Mouse (Mus musculus): ENCODE data around the gene Slc2a13.

DNA sequence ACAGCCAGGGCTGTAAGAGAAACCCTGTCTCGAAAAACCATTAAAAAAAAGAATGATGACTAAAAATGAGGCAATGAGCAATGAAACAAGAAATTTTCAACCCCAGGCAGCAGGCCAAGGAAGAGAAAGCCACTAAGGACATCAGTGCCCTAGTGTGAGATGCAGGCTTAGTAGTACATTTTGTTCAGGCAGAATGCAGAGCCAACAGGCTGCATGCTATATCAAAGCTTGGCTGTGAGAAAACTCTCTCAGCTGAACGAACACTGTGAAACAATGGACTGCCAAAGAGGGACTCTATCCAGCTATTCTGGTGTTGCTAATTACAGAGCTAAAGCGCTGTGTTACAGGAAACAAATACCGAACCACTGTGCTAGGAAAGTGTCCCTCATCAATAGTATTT lies 256.1 kb downstream of the Slc2a13 start:
- TF ChIP-seq GATA1 (IDR thresholded peaks at IDR 0.05; ENCODE audit: borderline replicate concordance, low read length) (no peak), FLI1 (IDR thresholded peaks at IDR 0.05; ENCODE audit: low read length) (no peak)
